Comparison of ENCODE assay signal across 16 mouse cellular contexts in genomic region chr5:75718511-75719225, GRCm38 (mm10).
DNase-seq lines count a peak whose midpoint lies in the region; ATAC-seq and TF ChIP-seq lines count a peak whose summit lies in the region.
"Had no signal": no experiment of that assay in that cellular context is flagged by ENCODE, and none has a peak within 500 bp of the region (broad histone marks: within the 10 kb centered on the region; RNA-seq: fewer than 3 reads in every experiment).

No protein-coding gene starts in this region.

- peak overlapping the region; percentile 17; the same call in 1 of the 2 replicates for H3K27ac ChIP-seq in forebrain, embryonic 15.5 days (replicated peaks)
- no peak overlapping the region for H3K27ac ChIP-seq in forebrain, embryonic 10.5 days
- no peak overlapping the region for H3K27ac ChIP-seq in kidney, embryonic 16.5 days (ENCODE audit: low read length)
- H3K27ac ChIP-seq in midbrain, postnatal 0 days (ENCODE audit: low read depth, low read length): no peak overlapping the region
- no peak overlapping the region for H3K27ac ChIP-seq in midbrain, embryonic 14.5 days (replicated peaks; ENCODE audit: low read depth, low read length)
- H3K27ac ChIP-seq in stomach, embryonic 15.5 days: peak overlapping the region; percentile 53; the same call in 1 of the 2 replicates
- H3K27ac ChIP-seq: embryonic facial prominence, embryonic 15.5 days; heart, embryonic 13.5 days; neural tube, embryonic 15.5 days had no signal

- H3K4me1 ChIP-seq in forebrain, embryonic 15.5 days: peaks cover 19% of the 10 kb centered on the region
- H3K4me1 ChIP-seq in forebrain, embryonic 10.5 days: peaks cover 14% of the 10 kb centered on the region
- peaks cover 9% of the 10 kb centered on the region; the same call in 1 of the 2 replicates for H3K4me1 ChIP-seq in kidney, embryonic 16.5 days (ENCODE audit: insufficient read depth, low read length)
- no peaks in the 10 kb centered on the region for H3K4me1 ChIP-seq in midbrain, postnatal 0 days (ENCODE audit: insufficient read depth, low read length)
- H3K4me1 ChIP-seq in midbrain, embryonic 14.5 days (ENCODE audit: control insufficient read depth, insufficient read depth, low read length): peaks cover 10% of the 10 kb centered on the region; the same call in 1 of the 2 replicates
- no peaks in the 10 kb centered on the region for H3K4me1 ChIP-seq in stomach, embryonic 15.5 days

- no peak for TF ChIP-seq CTCF in midbrain, postnatal 0 days (IDR thresholded peaks at IDR 0.05)

- no peak overlapping the region for H3K4me2 ChIP-seq in forebrain, embryonic 15.5 days (replicated peaks)
- H3K4me2 ChIP-seq in kidney, embryonic 16.5 days (replicated peaks; ENCODE audit: low read depth, low read length): no peak overlapping the region
- H3K4me2 ChIP-seq in midbrain, postnatal 0 days (ENCODE audit: low read depth, low read length, poor library complexity, severe bottlenecking): no peak overlapping the region
- H3K4me2 ChIP-seq in midbrain, embryonic 14.5 days (ENCODE audit: low read length): no peak overlapping the region
- H3K4me2 ChIP-seq in stomach, embryonic 15.5 days: no peak overlapping the region
- H3K4me2 ChIP-seq: embryonic facial prominence, embryonic 15.5 days; heart, embryonic 13.5 days; neural tube, embryonic 15.5 days had no signal

- WGBS in forebrain, embryonic 15.5 days: 61% methylated on average over 12 of the region's 12 CpGs
- 91% methylated on average over 12 of the region's 12 CpGs for WGBS in forebrain, embryonic 10.5 days
- 32% methylated on average over 12 of the region's 12 CpGs for WGBS in kidney, embryonic 16.5 days
- 70% methylated on average over 12 of the region's 12 CpGs for WGBS in midbrain, postnatal 0 days
- 72% methylated on average over 12 of the region's 12 CpGs for WGBS in midbrain, embryonic 14.5 days
- WGBS in stomach, embryonic 15.5 days: 45% methylated on average over 12 of the region's 12 CpGs

- H3K4me3 ChIP-seq in forebrain, embryonic 15.5 days: no peak overlapping the region
- H3K4me3 ChIP-seq in forebrain, embryonic 10.5 days: no peak overlapping the region
- no peak overlapping the region for H3K4me3 ChIP-seq in kidney, embryonic 16.5 days (ENCODE audit: low read length)
- no peak overlapping the region for H3K4me3 ChIP-seq in midbrain, postnatal 0 days (ENCODE audit: low read depth, low read length)
- H3K4me3 ChIP-seq in midbrain, embryonic 14.5 days (replicated peaks; ENCODE audit: low read depth, low read length): no peak overlapping the region
- H3K4me3 ChIP-seq in stomach, embryonic 15.5 days (replicated peaks): no peak overlapping the region
- H3K4me3 ChIP-seq: embryonic facial prominence, embryonic 15.5 days; heart, embryonic 13.5 days; neural tube, embryonic 15.5 days had no signal

- H3K27me3 ChIP-seq in forebrain, embryonic 15.5 days: no peaks in the 10 kb centered on the region
- no peaks in the 10 kb centered on the region for H3K27me3 ChIP-seq in forebrain, embryonic 10.5 days (ENCODE audit: poor library complexity, severe bottlenecking)
- no peaks in the 10 kb centered on the region for H3K27me3 ChIP-seq in kidney, embryonic 16.5 days (ENCODE audit: insufficient read depth, low read length)
- H3K27me3 ChIP-seq in midbrain, postnatal 0 days (ENCODE audit: insufficient read depth, low read length): no peaks in the 10 kb centered on the region
- H3K27me3 ChIP-seq in midbrain, embryonic 14.5 days (ENCODE audit: control insufficient read depth, insufficient read depth, low read length): no peaks in the 10 kb centered on the region
- no peaks in the 10 kb centered on the region for H3K27me3 ChIP-seq in stomach, embryonic 15.5 days (replicated peaks)
- H3K27me3 ChIP-seq: embryonic facial prominence, embryonic 15.5 days; heart, embryonic 13.5 days; neural tube, embryonic 15.5 days had no signal

- no peak for DNase-seq in forebrain, embryonic 10.5 days (ENCODE audit: extremely low spot score, low spot score)
- no peak for DNase-seq in kidney, adult 18-20 months
- peak; percentile 77 for DNase-seq in midbrain, postnatal 0 days (ENCODE audit: low spot score)
- DNase-seq in midbrain, embryonic 14.5 days: no peak
- no peak for DNase-seq in left cerebral cortex, adult 8-10 months (ENCODE audit: low spot score in 2 of 2)
- DNase-seq: adrenal gland, postnatal 14 days; gastrocnemius, postnatal 25 days; liver, postnatal 0 days; retina, postnatal 1 day; thymus, adult 2 months had no signal

- no peaks in the 10 kb centered on the region for H3K36me3 ChIP-seq in forebrain, embryonic 15.5 days
- H3K36me3 ChIP-seq in forebrain, embryonic 10.5 days (replicated peaks): no peaks in the 10 kb centered on the region
- H3K36me3 ChIP-seq in kidney, embryonic 16.5 days (ENCODE audit: insufficient read depth, low read length): no peaks in the 10 kb centered on the region
- no peaks in the 10 kb centered on the region for H3K36me3 ChIP-seq in midbrain, postnatal 0 days (ENCODE audit: insufficient read depth, low read length)
- no peaks in the 10 kb centered on the region for H3K36me3 ChIP-seq in midbrain, embryonic 14.5 days (ENCODE audit: control insufficient read depth, insufficient read depth, low read length)
- no peaks in the 10 kb centered on the region for H3K36me3 ChIP-seq in stomach, embryonic 15.5 days
- H3K36me3 ChIP-seq: embryonic facial prominence, embryonic 15.5 days; heart, embryonic 13.5 days; neural tube, embryonic 15.5 days had no signal

- no peak overlapping the region for H3K9ac ChIP-seq in forebrain, embryonic 15.5 days (replicated peaks)
- H3K9ac ChIP-seq in kidney, embryonic 16.5 days (replicated peaks; ENCODE audit: low read length): no peak overlapping the region
- H3K9ac ChIP-seq in midbrain, postnatal 0 days (replicated peaks; ENCODE audit: low read length, poor library complexity, severe bottlenecking): no peak overlapping the region
- H3K9ac ChIP-seq in midbrain, embryonic 14.5 days (replicated peaks; ENCODE audit: low read length): no peak overlapping the region
- H3K9ac ChIP-seq in stomach, embryonic 15.5 days: no peak overlapping the region
- H3K9ac ChIP-seq: embryonic facial prominence, embryonic 15.5 days; heart, embryonic 13.5 days; liver, postnatal 0 days; neural tube, embryonic 15.5 days had no signal

- ATAC-seq in forebrain, embryonic 15.5 days (replicated peaks): peak; percentile 69
- ATAC-seq in kidney, embryonic 16.5 days (ENCODE audit: low FRiP score, low TSS enrichment): peak; percentile 51; the same call in 1 of the 2 replicates
- no peak; the same call in 1 of the 2 replicates for ATAC-seq in midbrain, postnatal 0 days (ENCODE audit: low FRiP score)
- no peak for ATAC-seq in midbrain, embryonic 14.5 days (ENCODE audit: low FRiP score, low TSS enrichment)
- peak; percentile 56; the same call in 1 of the 2 replicates for ATAC-seq in stomach, embryonic 15.5 days (ENCODE audit: insufficient read depth, low FRiP score, low read depth)
- ATAC-seq: liver, postnatal 0 days had no signal

- H3K9me3 ChIP-seq in forebrain, embryonic 15.5 days: no peaks in the 10 kb centered on the region
- H3K9me3 ChIP-seq in forebrain, embryonic 10.5 days: no peaks in the 10 kb centered on the region
- no peaks in the 10 kb centered on the region for H3K9me3 ChIP-seq in kidney, embryonic 16.5 days (ENCODE audit: low read length)
- no peaks in the 10 kb centered on the region for H3K9me3 ChIP-seq in midbrain, postnatal 0 days (ENCODE audit: low read length)
- H3K9me3 ChIP-seq in midbrain, embryonic 14.5 days (ENCODE audit: control insufficient read depth, low read length): no peaks in the 10 kb centered on the region
- no peaks in the 10 kb centered on the region for H3K9me3 ChIP-seq in stomach, embryonic 15.5 days
- H3K9me3 ChIP-seq: embryonic facial prominence, embryonic 15.5 days; neural tube, embryonic 15.5 days had no signal

Comparison
In these comparisons a context has a peak if more than half of its experiments do, and no peak if none do; other contexts are left out.
1. H3K27ac ChIP-seq: peak in forebrain, embryonic 15.5 days (single experiment) and stomach, embryonic 15.5 days (single experiment); none in forebrain, embryonic 10.5 days (single experiment), kidney, embryonic 16.5 days (single experiment), midbrain, postnatal 0 days (single experiment) and midbrain, embryonic 14.5 days (single experiment).
2. ATAC-seq: peak in forebrain, embryonic 15.5 days (single experiment), kidney, embryonic 16.5 days (single experiment) and stomach, embryonic 15.5 days (single experiment); none in midbrain, postnatal 0 days (single experiment) and midbrain, embryonic 14.5 days (single experiment).